Mouse (Mus musculus): ENCODE results near the gene Gabrr3.

GRCm38 (mm10) chr16:59427960-59428359 is 20.8 kb downstream of the Gabrr3 start:
- TF ChIP-seq CTCF (IDR thresholded peaks at IDR 0.05; ENCODE audit: low read depth, low read length), result no peak
- no peak for TF ChIP-seq POLR2A (IDR thresholded peaks at IDR 0.05; ENCODE audit: extremely low read depth, insufficient read depth, low read length)
